Mouse (Mus musculus): ENCODE data around the gene Zbtb3. TPM values are rescaled to one million over a fixed set of nuclear protein-coding genes. Genes with fewer than 3 reads are reported as not detected.
A peak's percentile ranks its signal among the peaks of the same experiment; 100 is the strongest.

The Zbtb3 gene
- total RNA-seq (2014; rRNA removed; ENCODE audit: low replicate concordance), result 1.5 and 1.6 TPM in 2 replicates
- polyA plus RNA-seq (2015; fragmentation: Nextera tagmentation; extraction: Ambion mirVana), result 2.7 and 3.1 TPM in 2 replicates

GRCm38 (mm10) chr19:8802130-8802821 is at the start of gene Zbtb3:
Zbtb3 (plus strand) TSS chr19:8802555.
- TF ChIP-seq EP300 (IDR thresholded peaks at IDR 0.05; ENCODE audit: low read depth) (no peak), CTCF (IDR thresholded peaks at IDR 0.05; ENCODE audit: low read depth) (no peak)
- Histone ChIP-seq H3K27me3 (ENCODE audit: control insufficient read depth, insufficient read depth, low read length) (no peaks in the 10 kb centered on the region), H3K4me2 (ENCODE audit: low read depth, low read length) (peak within 1 kb of the TSS; percentile 73), H3K9me3 (replicated peaks; ENCODE audit: control insufficient read depth, low read length) (no peaks in the 10 kb centered on the region), H3K36me3 (replicated peaks; ENCODE audit: control insufficient read depth, insufficient read depth, low read length) (peaks cover 18% of the 10 kb centered on the region; the same call in 1 of the 2 replicates), H3K4me1 (ENCODE audit: control insufficient read depth, insufficient read depth) (peaks cover 13% of the 10 kb centered on the region; the same call in 1 of the 2 replicates), H3K27ac (ENCODE audit: low read depth) (peak within 1 kb of the TSS; percentile 85), H3K4me3 (ENCODE audit: low read depth, low read length) (peak within 1 kb of the TSS; percentile 63), H3K9ac (replicated peaks; ENCODE audit: low read depth, low read length) (peak within 1 kb of the TSS; percentile 40)
- DNase-seq (ENCODE audit: low spot score) (peak; percentile 99), ATAC-seq (ENCODE audit: insufficient read depth, low read depth) (peak; percentile 97)
- WGBS, result under 1% methylated on average over 30 of the region's 30 CpGs

- H3K27me3 ChIP-seq (ENCODE audit: control insufficient read depth, insufficient read depth, low read length), result no peaks in the 10 kb centered on the region
- no peak overlapping the region for H3K9ac ChIP-seq (replicated peaks; ENCODE audit: low read depth, low read length)
- no peak overlapping the region for H3K4me3 ChIP-seq (ENCODE audit: low read depth, low read length)
- no peak for DNase-seq (ENCODE audit: low spot score)
- H3K4me2 ChIP-seq (ENCODE audit: low read depth, low read length), result peak overlapping the region; percentile 65; the same call in 1 of the 2 replicates
- peak overlapping the region; percentile 22; the same call in 1 of the 2 replicates for H3K27ac ChIP-seq (ENCODE audit: low read depth)
- TF ChIP-seq CTCF (IDR thresholded peaks at IDR 0.05; ENCODE audit: low read depth), result no peak
- TF ChIP-seq EP300 (IDR thresholded peaks at IDR 0.05; ENCODE audit: low read depth), result no peak
- no peaks in the 10 kb centered on the region for H3K9me3 ChIP-seq (replicated peaks; ENCODE audit: control insufficient read depth, low read length)
- no peak for ATAC-seq (ENCODE audit: insufficient read depth, low read depth)
- peaks cover 39% of the 10 kb centered on the region for H3K36me3 ChIP-seq (replicated peaks; ENCODE audit: control insufficient read depth, insufficient read depth, low read length)
- peaks cover 22% of the 10 kb centered on the region; the same call in 1 of the 2 replicates for H3K4me1 ChIP-seq (ENCODE audit: control insufficient read depth, insufficient read depth)
- WGBS, result 57% methylated on average over 3 of the region's 3 CpGs
Measured at GRCm38 (mm10) chr19:8755652-8756051, 46.7 kb upstream of the Zbtb3 start.

- peak within 1 kb of the TSS; percentile 72 for H3K4me2 ChIP-seq (ENCODE audit: low read depth, low read length)
- H3K4me1 ChIP-seq (ENCODE audit: control insufficient read depth, insufficient read depth), result peaks cover 22% of the 10 kb centered on the region; the same call in 1 of the 2 replicates
- peak within 1 kb of the TSS; percentile 83 for H3K4me3 ChIP-seq (ENCODE audit: low read depth, low read length)
- peak within 1 kb of the TSS; percentile 84 for H3K9ac ChIP-seq (replicated peaks; ENCODE audit: low read depth, low read length)
- peak; percentile 91 for DNase-seq (ENCODE audit: low spot score)
- TF ChIP-seq EP300 (IDR thresholded peaks at IDR 0.05; ENCODE audit: low read depth) (0 out of 2 replicates have a peak, but pooled peaks have one; percentile 22), CTCF (IDR thresholded peaks at IDR 0.05; ENCODE audit: low read depth) (no peak)
- no peaks in the 10 kb centered on the region for H3K9me3 ChIP-seq (replicated peaks; ENCODE audit: control insufficient read depth, low read length)
- H3K36me3 ChIP-seq (replicated peaks; ENCODE audit: control insufficient read depth, insufficient read depth, low read length), result peaks cover 29% of the 10 kb centered on the region
- H3K27me3 ChIP-seq (ENCODE audit: control insufficient read depth, insufficient read depth, low read length), result no peaks in the 10 kb centered on the region
- peak; percentile 96 for ATAC-seq (ENCODE audit: insufficient read depth, low read depth)
- under 1% methylated on average over 75 of the region's 75 CpGs for whole genome bisulfite sequencing
- H3K27ac ChIP-seq (ENCODE audit: low read depth), result peak within 1 kb of the TSS; percentile 86
Measured at GRCm38 (mm10) chr19:8756635-8757387, 45.5 kb upstream of the Zbtb3 start, which contains the start of gene Nxf1. Nxf1 (plus strand) TSS chr19:8757073.

- 3% methylated on average over 14 of the region's 14 CpGs for WGBS
- Histone ChIP-seq H3K27ac (ENCODE audit: low read depth) (peak overlapping the region; percentile 86), H3K4me1 (ENCODE audit: control insufficient read depth, insufficient read depth) (peaks cover 22% of the 10 kb centered on the region; the same call in 1 of the 2 replicates), H3K9ac (replicated peaks; ENCODE audit: low read depth, low read length) (peak overlapping the region; percentile 84), H3K4me2 (ENCODE audit: low read depth, low read length) (peak overlapping the region; percentile 72), H3K4me3 (ENCODE audit: low read depth, low read length) (peak overlapping the region; percentile 83), H3K36me3 (replicated peaks; ENCODE audit: control insufficient read depth, insufficient read depth, low read length) (peaks cover 28% of the 10 kb centered on the region), H3K9me3 (replicated peaks; ENCODE audit: control insufficient read depth, low read length) (no peaks in the 10 kb centered on the region), H3K27me3 (ENCODE audit: control insufficient read depth, insufficient read depth, low read length) (no peaks in the 10 kb centered on the region)
- TF ChIP-seq EP300 (IDR thresholded peaks at IDR 0.05; ENCODE audit: low read depth), result no peak
- TF ChIP-seq CTCF (IDR thresholded peaks at IDR 0.05; ENCODE audit: low read depth), result no peak
- DNase-seq (ENCODE audit: low spot score) (no peak), ATAC-seq (ENCODE audit: insufficient read depth, low read depth) (no peak)
Measured at GRCm38 (mm10) chr19:8757471-8757998, 44.8 kb upstream of the Zbtb3 start.

- DNase-seq (ENCODE audit: low spot score), result no peak
- ATAC-seq (ENCODE audit: insufficient read depth, low read depth), result no peak
- Histone ChIP-seq H3K36me3 (replicated peaks; ENCODE audit: control insufficient read depth, insufficient read depth, low read length) (peaks cover 32% of the 10 kb centered on the region), H3K4me2 (ENCODE audit: low read depth, low read length) (no peak overlapping the region), H3K9ac (replicated peaks; ENCODE audit: low read depth, low read length) (no peak overlapping the region), H3K9me3 (replicated peaks; ENCODE audit: control insufficient read depth, low read length) (no peaks in the 10 kb centered on the region), H3K27ac (ENCODE audit: low read depth) (no peak overlapping the region), H3K4me3 (ENCODE audit: low read depth, low read length) (no peak overlapping the region), H3K4me1 (ENCODE audit: control insufficient read depth, insufficient read depth) (peaks cover 22% of the 10 kb centered on the region; the same call in 1 of the 2 replicates), H3K27me3 (ENCODE audit: control insufficient read depth, insufficient read depth, low read length) (no peaks in the 10 kb centered on the region)
- WGBS, result 68% methylated on average over 2 of the region's 2 CpGs
- TF ChIP-seq EP300 (IDR thresholded peaks at IDR 0.05; ENCODE audit: low read depth) (no peak), CTCF (IDR thresholded peaks at IDR 0.05; ENCODE audit: low read depth) (no peak)
Measured at GRCm38 (mm10) chr19:8758899-8759298, 43.5 kb upstream of the Zbtb3 start.

All from heart, postnatal 0 days (tissue).